Mouse (Mus musculus) liver, embryonic 16.5 days (tissue): Measurements from ENCODE around the gene Akap2. TPM values are rescaled to one million over a fixed set of nuclear protein-coding genes. Genes with fewer than 3 reads are reported as not detected.
A peak's percentile ranks its signal among the peaks of the same experiment; 100 is the strongest.

Experiments
- ATAC-seq: fragments of 200-750 bp; cut with Nextera tagmentation; 2 replicates; pipeline ENCODE4 v1.8.0; 2017; ENCODE audit warnings: low read depth, mild to moderate bottlenecking, moderate number of reproducible peaks, moderate library complexity
- H3K27ac ChIP-seq: fragments of 300-500 bp; sonication (generic); 2 replicates; pipeline ENCODE4 v1.5.1; 2014; ENCODE audit warnings: mild to moderate bottlenecking, low read length
- H3K27me3 ChIP-seq: fragments of 300-500 bp; sonication (generic); 2 replicates; pipeline ENCODE4 v1.6.1; 2014; ENCODE audit warnings: low read depth, low read length, mixed read lengths; ENCODE audit not compliant: control insufficient read depth, insufficient read depth
- H3K36me3 ChIP-seq: fragments of 300-500 bp; sonication (generic); 2 replicates; pipeline ENCODE4 v1.6.1; 2014; ENCODE audit warnings: mild to moderate bottlenecking; ENCODE audit not compliant: control insufficient read depth, insufficient read depth
- H3K4me1 ChIP-seq: fragments of 300-500 bp; sonication (generic); 2 replicates; pipeline ENCODE4 v1.6.1; 2014; ENCODE audit warnings: low read depth, low read length, mixed read lengths; ENCODE audit not compliant: control insufficient read depth
- H3K4me2 ChIP-seq: fragments of 300-500 bp; sonication (generic); 2 replicates; pipeline ENCODE4 v1.6.1; 2014; ENCODE audit warnings: low read depth, low read length, mixed read lengths
- H3K4me3 ChIP-seq: fragments of 300-500 bp; sonication (generic); 2 replicates; pipeline ENCODE4 v1.5.1; 2014; ENCODE audit warnings: low read depth, mild to moderate bottlenecking, low read length
- H3K9ac ChIP-seq: fragments of 300-500 bp; sonication (generic); 2 replicates; pipeline ENCODE4 v1.6.1; 2014; ENCODE audit warnings: low read depth, low read length
- H3K9me3 ChIP-seq: fragments of 300-500 bp; sonication (generic); replicated peaks from 2 replicates; pipeline ENCODE4 v1.6.1; 2016; ENCODE audit warnings: low read length; ENCODE audit not compliant: control insufficient read depth
- WGBS: fragments of 180-500 bp; shearing (Covaris S2); extraction: QIAGEN DNeasy Blood & Tissue Kit; methylation state at CpG from one replicate; pipeline ENCODE4 v1.1.7; 2014; ENCODE audit not compliant: insufficient replicate concordance; 5-methylcytosine and 5-hydroxymethylcytosine counted together
- polyA plus RNA-seq: library from polyadenylated mRNA; unstranded; fragments of >200 nt; fragmentation: Nextera tagmentation; extraction: Ambion mirVana; gene quantifications from 2 replicates; pipeline ENCODE4 v1.2.1, GENCODE M21; 2015

Gene Akap2
- polyA plus RNA-seq, 1 experiment from 2014 or later: 2.0 TPM

DNA sequence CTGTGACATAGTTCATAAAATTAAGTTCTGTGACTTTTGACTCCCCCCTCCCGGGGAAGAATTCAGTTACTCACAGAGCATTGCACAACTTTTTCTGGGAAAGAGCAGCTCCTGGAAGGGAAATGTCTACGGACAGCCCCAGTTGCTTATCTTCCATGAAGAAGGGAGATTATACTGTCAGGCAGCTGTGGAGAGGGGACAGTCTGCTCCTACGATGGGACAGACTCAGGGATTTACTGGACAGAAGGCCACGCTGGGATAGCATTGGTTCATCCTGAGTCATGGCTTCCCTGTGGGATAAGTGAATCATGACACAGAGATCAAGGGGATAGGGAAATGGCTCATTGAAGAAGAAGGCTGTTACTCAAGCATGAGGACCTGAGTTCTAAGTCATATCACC, 121.9 kb downstream of the Akap2 start:
- 34% methylated on average over 4 of the region's 4 CpGs for WGBS
- H3K9me3 ChIP-seq: no peaks in the 10 kb centered on the region
- no peak overlapping the region for H3K4me2 ChIP-seq
- H3K36me3 ChIP-seq: no peaks in the 10 kb centered on the region
- H3K4me3 ChIP-seq: no peak overlapping the region
- H3K9ac ChIP-seq: no peak overlapping the region
- no peaks in the 10 kb centered on the region for H3K4me1 ChIP-seq
- no peaks in the 10 kb centered on the region for H3K27me3 ChIP-seq
- ATAC-seq: no peak
- H3K27ac ChIP-seq: no peak overlapping the region

DNA sequence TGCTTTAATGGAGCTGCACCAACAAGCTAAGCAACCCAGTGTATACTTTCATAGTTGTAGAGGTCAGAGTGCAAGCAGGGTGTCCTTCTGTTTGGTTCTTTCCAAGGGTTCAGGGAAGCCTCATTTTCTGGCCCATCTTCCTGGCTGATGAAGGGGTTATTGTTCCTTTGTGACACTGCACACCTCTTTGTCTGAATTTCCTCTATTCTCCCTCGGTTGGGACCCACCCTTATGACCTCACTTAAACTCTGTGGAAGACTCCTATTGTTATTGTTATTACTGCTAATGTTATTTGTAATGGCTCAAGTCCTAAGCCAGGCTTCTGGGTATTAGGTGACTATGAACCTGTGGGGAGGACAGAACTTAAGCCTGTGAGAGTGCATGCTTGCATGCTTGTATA, 124.5 kb downstream of the Akap2 start:
- Histone ChIP-seq H3K9ac (no peak overlapping the region), H3K36me3 (no peaks in the 10 kb centered on the region), H3K9me3 (no peaks in the 10 kb centered on the region), H3K4me1 (no peaks in the 10 kb centered on the region), H3K4me3 (no peak overlapping the region), H3K27me3 (no peaks in the 10 kb centered on the region), H3K27ac (no peak overlapping the region), H3K4me2 (no peak overlapping the region)
- no peak for ATAC-seq
- 24% methylated on average over 1 of the region's 1 CpGs for WGBS

DNA sequence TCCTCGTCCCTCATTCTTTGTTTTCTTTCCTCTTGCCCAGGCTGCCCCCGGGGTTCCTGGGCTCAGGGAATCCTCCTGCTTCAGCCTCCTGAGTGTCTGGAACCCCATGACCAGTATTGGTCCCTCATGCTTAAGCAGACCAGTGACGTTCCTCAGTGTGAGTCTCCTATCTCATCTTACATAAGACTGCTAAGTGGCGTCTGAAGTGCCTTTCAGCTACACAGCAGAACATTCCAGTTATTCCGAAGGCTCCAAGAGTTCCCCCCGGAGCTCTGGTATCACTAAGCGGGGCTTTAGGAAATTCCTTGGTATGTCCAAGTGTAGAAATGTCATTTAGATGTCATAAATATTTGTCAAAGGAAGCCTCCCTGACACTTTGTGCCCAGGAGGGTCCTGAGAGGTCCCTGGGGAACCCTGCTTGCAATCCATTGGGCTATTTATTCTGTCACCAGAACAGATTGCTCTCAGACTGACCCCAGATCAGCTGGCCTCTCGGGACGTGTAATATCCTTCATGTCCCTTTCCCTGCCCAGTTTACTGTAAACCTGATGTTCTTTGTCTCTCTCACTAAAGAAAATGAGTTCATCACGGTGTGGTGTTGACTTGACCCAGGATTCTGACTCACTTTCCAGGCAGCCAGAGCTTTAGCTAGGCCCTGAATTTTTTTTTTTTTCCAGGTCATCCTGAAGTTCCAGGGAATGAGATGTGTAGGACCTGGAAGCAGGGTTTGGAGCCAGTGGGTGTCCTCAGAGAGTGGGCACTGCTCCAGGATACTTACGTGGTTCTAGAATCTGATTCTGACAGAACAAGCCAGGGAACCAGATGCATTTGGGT, 125.2 kb downstream of the Akap2 start:
- WGBS: 62% methylated on average over 11 of the region's 11 CpGs

DNA sequence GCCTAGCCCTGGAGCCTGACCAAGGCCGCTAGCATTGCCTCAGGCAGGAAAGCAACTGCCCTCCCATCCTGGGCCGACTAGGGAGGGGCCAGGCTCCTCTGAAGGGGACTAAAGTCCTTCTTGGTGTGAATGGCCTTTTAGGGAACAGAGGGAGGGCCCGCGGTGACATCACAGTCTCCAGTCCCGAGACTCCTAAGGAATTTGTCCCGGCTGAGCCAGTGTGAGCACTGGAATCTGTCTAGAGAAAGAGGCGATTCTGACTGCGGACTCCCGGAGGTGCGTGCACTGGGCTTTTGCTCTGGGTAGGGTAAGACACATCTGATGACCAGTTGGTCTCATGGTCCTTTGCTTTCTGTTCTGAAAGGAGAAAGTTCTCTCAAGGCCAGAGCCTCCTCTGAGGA, 127.6 kb downstream of the Akap2 start:
- Histone ChIP-seq H3K4me3 (no peak overlapping the region), H3K4me1 (no peaks in the 10 kb centered on the region), H3K27me3 (no peaks in the 10 kb centered on the region), H3K9me3 (no peaks in the 10 kb centered on the region), H3K4me2 (no peak overlapping the region), H3K27ac (no peak overlapping the region), H3K36me3 (no peaks in the 10 kb centered on the region), H3K9ac (no peak overlapping the region)
- ATAC-seq: peak; percentile 68
- 33% methylated on average over 10 of the region's 10 CpGs for WGBS

More for the DNA sequence above, 125.2 kb downstream of the Akap2 start:
- Histone ChIP-seq H3K4me1 (no peaks in the 10 kb centered on the region), H3K4me3 (no peak overlapping the region), H3K4me2 (no peak overlapping the region), H3K27me3 (no peaks in the 10 kb centered on the region), H3K9ac (no peak overlapping the region), H3K36me3 (no peaks in the 10 kb centered on the region), H3K9me3 (no peaks in the 10 kb centered on the region), H3K27ac (no peak overlapping the region)
- ATAC-seq: no peak

DNA sequence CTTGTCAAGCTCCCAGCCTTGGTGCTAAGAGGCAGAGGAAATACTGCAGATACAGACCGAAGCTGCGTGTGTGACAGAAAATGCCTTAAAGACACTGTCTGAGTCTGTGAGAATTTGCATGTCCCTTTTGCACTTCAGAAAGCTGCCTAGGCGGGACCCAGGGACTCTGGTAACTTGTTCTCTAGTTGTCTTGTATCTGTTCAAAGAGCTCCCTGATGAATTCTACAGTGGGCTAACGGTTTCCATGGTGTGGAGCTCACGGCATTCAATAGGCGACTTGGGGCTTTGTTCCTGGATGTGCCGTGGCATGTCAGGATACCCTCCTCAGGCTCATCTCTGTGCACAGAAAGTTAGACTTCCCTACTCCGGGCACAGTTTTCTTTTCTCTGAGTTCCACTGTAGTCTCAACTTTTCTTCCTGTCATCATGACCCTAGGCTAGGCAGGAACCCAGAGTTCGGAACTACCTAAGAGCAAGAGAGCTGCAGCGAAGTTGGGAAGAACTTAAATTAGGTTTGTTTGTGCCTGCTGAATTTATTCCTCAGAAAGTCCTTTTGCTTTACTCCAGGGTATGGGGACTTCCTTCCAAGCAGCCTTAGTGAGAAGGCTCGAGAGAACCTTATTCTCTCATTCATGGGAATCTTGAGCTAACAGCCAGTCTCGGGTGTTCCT, 128.2 kb downstream of the Akap2 start:
- no peak for ATAC-seq
- 54% methylated on average over 12 of the region's 12 CpGs for WGBS

DNA sequence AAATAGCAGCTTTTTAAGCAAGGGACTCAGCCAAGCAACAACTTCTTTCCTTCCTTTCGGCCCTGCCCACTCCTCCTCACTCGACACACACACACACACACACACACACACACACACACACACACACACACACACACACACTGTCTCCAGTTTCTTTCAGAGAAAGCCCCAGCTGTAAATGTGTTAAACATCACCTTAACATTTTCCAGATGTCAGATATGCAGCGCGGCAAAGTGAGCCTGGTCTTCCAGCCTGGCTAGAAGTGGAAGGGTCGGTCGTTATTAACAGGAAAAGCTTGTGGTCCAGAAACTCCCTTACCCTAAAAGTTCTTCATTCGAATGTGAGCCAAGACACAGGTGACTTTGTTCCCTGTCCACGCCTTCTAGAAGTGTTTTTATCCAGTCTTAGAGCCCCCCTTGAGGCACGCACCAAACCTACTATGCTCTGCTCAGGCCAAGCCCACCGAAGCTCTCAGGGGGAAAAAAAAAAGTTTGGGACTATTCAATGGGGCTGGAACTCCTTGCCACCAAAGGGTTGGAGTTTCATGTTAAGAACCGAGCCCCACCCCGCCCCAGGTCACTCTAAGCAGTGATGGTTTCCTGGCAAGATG, 129.0 kb downstream of the Akap2 start:
- no peak overlapping the region for H3K4me3 ChIP-seq
- H3K27me3 ChIP-seq: no peaks in the 10 kb centered on the region
- WGBS: 38% methylated on average over 11 of the region's 12 CpGs
- no peaks in the 10 kb centered on the region for H3K9me3 ChIP-seq
- H3K36me3 ChIP-seq: no peaks in the 10 kb centered on the region
- H3K4me2 ChIP-seq: no peak overlapping the region
- no peaks in the 10 kb centered on the region for H3K4me1 ChIP-seq
- no peak overlapping the region for H3K27ac ChIP-seq
- ATAC-seq: no peak
- no peak overlapping the region for H3K9ac ChIP-seq

More for the DNA sequence above, 128.2 kb downstream of the Akap2 start:
- Histone ChIP-seq H3K27ac (peak overlapping the region; percentile 16; the same call in 1 of the 2 replicates), H3K4me1 (no peaks in the 10 kb centered on the region), H3K9ac (no peak overlapping the region), H3K4me3 (0 out of 2 replicates have a peak overlapping the region, but pooled peaks have one; percentile 0), H3K27me3 (no peaks in the 10 kb centered on the region), H3K4me2 (peak overlapping the region; percentile 2; the same call in 1 of the 2 replicates), H3K9me3 (no peaks in the 10 kb centered on the region), H3K36me3 (no peaks in the 10 kb centered on the region)

DNA sequence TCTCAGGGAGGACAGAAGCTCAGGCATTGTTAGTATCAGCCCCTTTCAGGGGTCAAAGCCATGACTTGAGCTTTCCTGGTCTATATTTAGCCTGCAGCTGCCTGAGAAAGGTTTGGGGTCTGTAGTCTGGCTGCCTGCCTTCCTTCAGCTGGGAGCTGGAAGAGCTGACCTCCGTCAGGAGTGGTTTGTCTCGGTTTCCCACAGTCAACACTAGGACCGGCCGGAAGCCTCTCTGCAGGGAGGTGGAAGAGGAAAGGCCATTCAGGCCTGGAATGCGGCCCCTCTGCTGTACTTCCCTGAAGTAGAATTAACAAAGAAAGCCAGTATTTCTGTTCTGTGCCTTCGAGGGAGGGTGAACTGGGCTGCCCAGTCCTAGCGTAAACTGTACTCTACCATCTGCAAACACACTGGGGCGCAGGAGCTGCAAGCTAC, 129.6 kb downstream of the Akap2 start:
- WGBS: 53% methylated on average over 8 of the region's 8 CpGs
- peak overlapping the region; percentile 33 for H3K27ac ChIP-seq
- ATAC-seq: peak; percentile 52
- H3K9me3 ChIP-seq: no peaks in the 10 kb centered on the region
- no peak overlapping the region for H3K4me3 ChIP-seq
- no peak overlapping the region for H3K4me2 ChIP-seq
- H3K4me1 ChIP-seq: no peaks in the 10 kb centered on the region
- no peak overlapping the region; the same call in 1 of the 2 replicates for H3K9ac ChIP-seq
- no peaks in the 10 kb centered on the region for H3K27me3 ChIP-seq
- H3K36me3 ChIP-seq: no peaks in the 10 kb centered on the region

DNA sequence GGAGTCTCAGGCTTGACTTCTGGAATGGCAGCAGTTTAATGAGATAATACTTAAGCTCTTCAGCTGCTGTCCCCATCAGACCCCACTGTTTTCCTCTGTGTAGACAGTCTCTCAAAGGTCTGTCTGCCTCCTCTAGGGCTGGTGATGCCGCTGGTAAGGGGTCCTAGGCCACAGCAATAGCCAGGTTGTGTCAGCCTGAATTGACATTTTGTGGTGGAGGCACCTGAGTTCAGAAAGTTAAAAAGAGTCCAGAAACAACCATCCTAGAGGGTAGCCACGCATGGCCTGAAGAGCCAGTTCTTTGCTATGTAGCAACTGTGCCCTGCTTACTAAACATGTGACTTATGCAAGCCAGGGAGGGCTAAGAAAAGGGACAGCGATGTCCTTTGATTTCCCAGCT, 130.2 kb downstream of the Akap2 start:
- no peaks in the 10 kb centered on the region for H3K36me3 ChIP-seq
- 66% methylated on average over 3 of the region's 3 CpGs for WGBS
- H3K27ac ChIP-seq: no peak overlapping the region
- H3K4me2 ChIP-seq: no peak overlapping the region
- H3K4me1 ChIP-seq: no peaks in the 10 kb centered on the region
- no peak for ATAC-seq
- no peak overlapping the region for H3K4me3 ChIP-seq
- H3K9me3 ChIP-seq: no peaks in the 10 kb centered on the region
- no peak overlapping the region for H3K9ac ChIP-seq
- no peaks in the 10 kb centered on the region for H3K27me3 ChIP-seq
